Mouse (Mus musculus) small intestine, adult 2 months (tissue): ENCODE measurements around the gene Cpxm1.

Experiments
- CTCF ChIP-seq: fragments of 200-500 bp; IDR thresholded peaks from 2 replicates; pipeline ENCODE4 v1.5.1; 2012; ENCODE audit warnings: low read depth, mild to moderate bottlenecking, control low read depth, inconsistent platforms, low read length, moderate library complexity, mixed read lengths; ENCODE audit not compliant: insufficient replicate concordance, insufficient read length; ENCODE audit errors: extremely low read depth
- POLR2A ChIP-seq: fragments of 200-500 bp; IDR thresholded peaks from 2 replicates; pipeline ENCODE4 v1.6.1; 2012; ENCODE audit warnings: low read depth, mild to moderate bottlenecking, control low read depth, inconsistent platforms, low read length, moderate library complexity

DNA sequence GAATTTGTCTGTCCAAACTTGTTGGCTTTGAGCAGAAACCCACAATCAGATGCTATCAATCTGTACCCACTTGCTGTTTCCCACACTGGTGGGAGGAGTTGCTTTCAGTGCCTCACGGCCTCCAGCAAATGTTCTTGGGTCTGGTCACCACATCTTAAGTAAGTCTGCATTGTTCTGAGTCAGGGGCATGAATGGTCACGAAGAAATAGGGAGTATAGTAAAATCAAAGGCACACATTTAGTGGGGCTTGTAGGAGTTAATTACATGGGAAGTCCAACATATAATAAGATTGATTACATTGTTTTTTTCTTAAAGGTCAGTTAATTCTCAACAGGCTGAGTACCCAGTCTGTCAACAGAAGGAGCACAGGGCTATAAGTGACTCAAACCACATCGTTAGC lies 14.2 kb downstream of the Cpxm1 start:
- TF ChIP-seq CTCF (no peak), POLR2A (no peak)
